Mouse (Mus musculus) CH12.LX (cell line): ENCODE data around the gene Dad1.

Experiments
- CTCF ChIP-seq, 2 experiments: IDR thresholded peaks in 1 of 2; conservative IDR thresholded peaks in 1 of 2; 2 replicates each; pipeline ENCODE4 v1.5.1; 2011 to 2012; ENCODE audit warnings: low read depth in 2 of 2, low read length in 2 of 2, improper control_type of control experiment in 1 of 2, inconsistent platforms in 1 of 2, mild to moderate bottlenecking in 1 of 2, moderate library complexity in 1 of 2
- ETS1 ChIP-seq: conservative IDR thresholded peaks from 2 replicates; pipeline ENCODE4 v1.6.1; 2012; ENCODE audit warnings: low read depth, mild to moderate bottlenecking, inconsistent platforms, low read length, improper control_type of control experiment, moderate library complexity
- KAT2A ChIP-seq: IDR thresholded peaks from 2 replicates; pipeline ENCODE4 v1.6.1; 2012; ENCODE audit warnings: low read length, improper control_type of control experiment, inconsistent platforms; ENCODE audit not compliant: insufficient replicate concordance
- NELFE ChIP-seq: IDR thresholded peaks from 2 replicates; pipeline ENCODE4 v1.6.1; 2011; ENCODE audit warnings: low read depth, low read length, improper control_type of control experiment
- NRF1 ChIP-seq: IDR thresholded peaks from 2 replicates; pipeline ENCODE4 v1.6.1; 2014; ENCODE audit warnings: low read depth, mild to moderate bottlenecking, inconsistent platforms, low read length, improper control_type of control experiment, moderate library complexity
- POLR2A ChIP-seq: IDR thresholded peaks from 2 replicates; pipeline ENCODE4 v1.6.1; 2011; ENCODE audit warnings: low read depth, mild to moderate bottlenecking, improper control_type of control experiment, low read length

DNA sequence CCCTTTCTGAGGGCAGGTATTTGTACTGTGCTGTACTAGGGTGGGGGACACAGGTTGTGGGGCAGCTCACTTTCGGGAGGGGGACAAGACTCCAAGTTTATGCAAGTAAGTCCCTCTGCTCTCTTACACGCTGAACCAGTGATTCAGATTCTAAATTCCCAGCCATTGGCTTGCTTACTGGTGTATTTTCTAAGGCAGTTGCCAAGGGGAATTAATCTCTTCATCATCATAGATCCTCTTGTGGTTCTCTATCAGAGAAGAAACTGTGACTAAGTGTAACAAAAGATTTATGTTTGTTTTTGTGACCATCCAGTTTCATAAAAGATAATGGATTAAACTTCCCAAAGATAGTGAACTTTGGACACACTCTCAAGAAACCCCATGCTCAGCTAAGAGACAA lies 40.2 kb downstream of the Dad1 start:
- TF ChIP-seq POLR2A (no peak), NELFE (no peak), KAT2A (no peak), ETS1 (no peak), CTCF (conservative IDR thresholded peaks at IDR 0.05 in 1 of 2, IDR thresholded peaks at IDR 0.05 in 1 of 2; ENCODE audit: low read depth in 2 of 2, low read length in 2 of 2) (no peak), NRF1 (no peak)
